Mouse (Mus musculus): ENCODE results near the gene Tas2r102. TPM values are rescaled to one million over a fixed set of nuclear protein-coding genes. Genes with fewer than 3 reads are reported as not detected.
A peak's percentile ranks its signal among the peaks of the same experiment; 100 is the strongest.

Tas2r102 gene
- polyA plus RNA-seq (2014; fragmentation: Nextera tagmentation; extraction: Ambion mirVana) = not detected in 2 replicates

GRCm38 (mm10) chr6:132761831-132762230, at the start of gene Tas2r102:
Gene Tas2r102 (plus strand): TSS chr6:132762131.
- ATAC-seq (replicated peaks; ENCODE audit: insufficient number of reproducible peaks, low FRiP score, low TSS enrichment) = no peak
- H3K27ac ChIP-seq (ENCODE audit: low read depth, low read length) = no peak within 1 kb of the TSS
- 91% methylated on average over 2 of the region's 2 CpGs for WGBS (ENCODE audit: insufficient replicate concordance)
- H3K9ac ChIP-seq (ENCODE audit: low read depth, low read length) = no peak within 1 kb of the TSS
- no peaks in the 10 kb centered on the region for H3K36me3 ChIP-seq (ENCODE audit: control insufficient read depth, insufficient read depth, low read length)
- H3K9me3 ChIP-seq (replicated peaks; ENCODE audit: control insufficient read depth, low read length) = no peaks in the 10 kb centered on the region
- H3K4me2 ChIP-seq = no peak within 1 kb of the TSS
- no peaks in the 10 kb centered on the region for H3K27me3 ChIP-seq (ENCODE audit: control insufficient read depth, insufficient read depth, low read length)
- no peaks in the 10 kb centered on the region for H3K4me1 ChIP-seq (ENCODE audit: control insufficient read depth, insufficient read depth, low read length)
- H3K4me3 ChIP-seq (ENCODE audit: low read depth, low read length) = no peak within 1 kb of the TSS

DNA sequence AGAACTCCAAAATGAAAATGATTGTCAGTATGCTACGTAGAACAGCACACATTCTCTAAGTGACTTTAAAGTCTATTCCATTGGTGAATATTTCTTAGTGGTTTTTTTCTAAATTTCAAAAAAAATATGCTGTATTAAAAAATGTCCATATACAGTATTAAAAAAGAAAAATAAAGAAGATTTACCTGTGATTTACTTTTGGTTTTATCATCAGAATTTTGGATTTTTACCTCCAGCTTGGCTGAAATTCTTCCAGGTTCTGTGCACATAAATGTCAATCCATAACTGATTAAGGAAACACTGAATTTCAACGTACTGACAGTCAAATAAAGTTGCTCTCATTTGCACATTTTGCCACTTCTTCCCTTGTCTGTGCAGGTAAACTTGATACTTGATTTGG, 24.0 kb upstream of the Tas2r102 start, which contains the start of gene Tas2r115:
TSS of gene Tas2r115 (minus strand) at position 101 of the 400 bp plus-strand sequence.
- Histone ChIP-seq H3K4me1 (ENCODE audit: control insufficient read depth, insufficient read depth, low read length) (no peaks in the 10 kb centered on the region), H3K27me3 (ENCODE audit: control insufficient read depth, insufficient read depth, low read length) (no peaks in the 10 kb centered on the region), H3K36me3 (ENCODE audit: control insufficient read depth, insufficient read depth, low read length) (no peaks in the 10 kb centered on the region), H3K4me3 (ENCODE audit: low read depth, low read length) (no peak within 1 kb of the TSS), H3K9ac (ENCODE audit: low read depth, low read length) (no peak within 1 kb of the TSS), H3K27ac (ENCODE audit: low read depth, low read length) (no peak within 1 kb of the TSS), H3K9me3 (replicated peaks; ENCODE audit: control insufficient read depth, low read length) (no peaks in the 10 kb centered on the region), H3K4me2 (no peak within 1 kb of the TSS)
- 68% methylated on average over 2 of the region's 2 CpGs for WGBS (ENCODE audit: insufficient replicate concordance)
- no peak for ATAC-seq (replicated peaks; ENCODE audit: insufficient number of reproducible peaks, low FRiP score, low TSS enrichment)

DNA sequence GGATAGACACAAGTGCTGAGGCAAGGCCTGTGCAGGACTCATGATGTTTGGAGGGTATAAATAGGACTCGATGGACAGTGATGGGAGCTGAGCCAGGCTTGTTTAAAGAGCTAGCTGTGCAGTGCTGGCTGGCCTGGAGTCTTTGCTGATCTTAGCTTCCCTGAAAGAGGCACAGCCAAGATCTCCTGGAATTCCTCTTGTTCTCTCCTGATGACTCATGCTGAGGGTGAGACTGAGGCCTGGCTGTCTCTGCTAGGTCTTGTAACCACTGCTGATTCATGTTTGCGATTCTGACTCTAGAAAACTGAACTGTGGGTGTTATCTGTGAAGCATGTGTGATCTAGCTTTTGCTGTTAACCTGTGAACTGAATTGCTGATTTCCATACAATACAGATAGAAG, 11.7 kb upstream of the Tas2r102 start:
- WGBS (ENCODE audit: insufficient replicate concordance) = 72% methylated on average over 2 of the region's 2 CpGs
- ATAC-seq (replicated peaks; ENCODE audit: insufficient number of reproducible peaks, low FRiP score, low TSS enrichment) = no peak

GRCm38 (mm10) chr6:132754430-132754829, 7.5 kb upstream of the Tas2r102 start, which contains the start of gene Tas2r124:
Gene Tas2r124 (plus strand): TSS chr6:132754730.
- Histone ChIP-seq H3K27ac (ENCODE audit: low read depth, low read length) (no peak within 1 kb of the TSS), H3K36me3 (ENCODE audit: control insufficient read depth, insufficient read depth, low read length) (no peaks in the 10 kb centered on the region), H3K9me3 (replicated peaks; ENCODE audit: control insufficient read depth, low read length) (no peaks in the 10 kb centered on the region), H3K9ac (ENCODE audit: low read depth, low read length) (no peak within 1 kb of the TSS), H3K4me1 (ENCODE audit: control insufficient read depth, insufficient read depth, low read length) (no peaks in the 10 kb centered on the region), H3K4me2 (no peak within 1 kb of the TSS), H3K4me3 (ENCODE audit: low read depth, low read length) (no peak within 1 kb of the TSS), H3K27me3 (ENCODE audit: control insufficient read depth, insufficient read depth, low read length) (no peaks in the 10 kb centered on the region)
- 89% methylated on average over 1 of the region's 1 CpGs for WGBS (ENCODE audit: insufficient replicate concordance)
- ATAC-seq (replicated peaks; ENCODE audit: insufficient number of reproducible peaks, low FRiP score, low TSS enrichment) = no peak

More for the DNA sequence above, 11.7 kb upstream of the Tas2r102 start:
- Histone ChIP-seq H3K4me1 (ENCODE audit: control insufficient read depth, insufficient read depth, low read length) (no peaks in the 10 kb centered on the region), H3K4me3 (ENCODE audit: low read depth, low read length) (no peak overlapping the region), H3K9me3 (replicated peaks; ENCODE audit: control insufficient read depth, low read length) (no peaks in the 10 kb centered on the region), H3K9ac (ENCODE audit: low read depth, low read length) (no peak overlapping the region), H3K4me2 (no peak overlapping the region), H3K27ac (ENCODE audit: low read depth, low read length) (no peak overlapping the region), H3K27me3 (ENCODE audit: control insufficient read depth, insufficient read depth, low read length) (no peaks in the 10 kb centered on the region), H3K36me3 (ENCODE audit: control insufficient read depth, insufficient read depth, low read length) (no peaks in the 10 kb centered on the region)

- no peak for ATAC-seq (replicated peaks; ENCODE audit: insufficient number of reproducible peaks, low FRiP score, low TSS enrichment)
- Histone ChIP-seq H3K36me3 (ENCODE audit: control insufficient read depth, insufficient read depth, low read length) (no peaks in the 10 kb centered on the region), H3K9me3 (replicated peaks; ENCODE audit: control insufficient read depth, low read length) (no peaks in the 10 kb centered on the region)
Measured at GRCm38 (mm10) chr6:132778062-132778461, 16.1 kb downstream of the Tas2r102 start, which contains the start of gene Tas2r136. Gene Tas2r136 (minus strand): TSS chr6:132778162.

GRCm38 (mm10) chr6:132795393-132795792, 33.5 kb downstream of the Tas2r102 start:
- ATAC-seq (replicated peaks; ENCODE audit: insufficient number of reproducible peaks, low FRiP score, low TSS enrichment) = peak; percentile 31; the same call in 1 of the 2 replicates
- Histone ChIP-seq H3K4me2 (no peak overlapping the region), H3K4me3 (ENCODE audit: low read depth, low read length) (no peak overlapping the region), H3K4me1 (ENCODE audit: control insufficient read depth, insufficient read depth, low read length) (no peaks in the 10 kb centered on the region), H3K27me3 (ENCODE audit: control insufficient read depth, insufficient read depth, low read length) (no peaks in the 10 kb centered on the region), H3K9ac (ENCODE audit: low read depth, low read length) (no peak overlapping the region), H3K27ac (ENCODE audit: low read depth, low read length) (no peak overlapping the region), H3K36me3 (ENCODE audit: control insufficient read depth, insufficient read depth, low read length) (no peaks in the 10 kb centered on the region), H3K9me3 (replicated peaks; ENCODE audit: control insufficient read depth, low read length) (peaks cover 10% of the 10 kb centered on the region; the same call in 1 of the 2 replicates)
- 19% methylated on average over 1 of the region's 1 CpGs for WGBS (ENCODE audit: insufficient replicate concordance)

More at GRCm38 (mm10) chr6:132778062-132778461, 16.1 kb downstream of the Tas2r102 start, which contains the start of gene Tas2r136:
- H3K27me3 ChIP-seq (ENCODE audit: control insufficient read depth, insufficient read depth, low read length) = no peaks in the 10 kb centered on the region
- no peak within 1 kb of the TSS for H3K27ac ChIP-seq (ENCODE audit: low read depth, low read length)
- H3K4me3 ChIP-seq (ENCODE audit: low read depth, low read length) = no peak within 1 kb of the TSS
- no peak within 1 kb of the TSS for H3K4me2 ChIP-seq
- H3K9ac ChIP-seq (ENCODE audit: low read depth, low read length) = no peak within 1 kb of the TSS
- no peaks in the 10 kb centered on the region for H3K4me1 ChIP-seq (ENCODE audit: control insufficient read depth, insufficient read depth, low read length)

- no peak within 1 kb of the TSS for H3K4me3 ChIP-seq (ENCODE audit: low read depth, low read length)
- H3K27me3 ChIP-seq (ENCODE audit: control insufficient read depth, insufficient read depth, low read length) = no peaks in the 10 kb centered on the region
Measured at GRCm38 (mm10) chr6:132802518-132802917, 40.6 kb downstream of the Tas2r102 start, which contains the start of gene Tas2r117. Gene Tas2r117 (plus strand): TSS chr6:132802818.

More at GRCm38 (mm10) chr6:132802518-132802917, 40.6 kb downstream of the Tas2r102 start, which contains the start of gene Tas2r117:
- ATAC-seq (replicated peaks; ENCODE audit: insufficient number of reproducible peaks, low FRiP score, low TSS enrichment) = no peak
- Histone ChIP-seq H3K4me1 (ENCODE audit: control insufficient read depth, insufficient read depth, low read length) (no peaks in the 10 kb centered on the region), H3K4me2 (no peak within 1 kb of the TSS), H3K9ac (ENCODE audit: low read depth, low read length) (no peak within 1 kb of the TSS), H3K27ac (ENCODE audit: low read depth, low read length) (no peak within 1 kb of the TSS), H3K36me3 (ENCODE audit: control insufficient read depth, insufficient read depth, low read length) (no peaks in the 10 kb centered on the region), H3K9me3 (replicated peaks; ENCODE audit: control insufficient read depth, low read length) (no peaks in the 10 kb centered on the region)
- 77% methylated on average over 1 of the region's 1 CpGs for WGBS (ENCODE audit: insufficient replicate concordance)
